Mouse (Mus musculus) telencephalon, adult 2 months (tissue): ENCODE data around the gene Igfbp2.

Experiments used
- DNase-seq: peaks from one replicate; pipeline ENCODE4 v3.0.0-alpha.2; 2011; ENCODE audit warnings: low read depth, low spot score

Gene Igfbp2

GRCm38 (mm10) chr1:72815184-72815583 lies 9.1 kb upstream of the Igfbp2 start:
- DNase-seq: no peak

- no peak for DNase-seq
These were observed 8.7 kb upstream of the Igfbp2 start for GRCm38 (mm10) chr1:72815616-72816015.

GRCm38 (mm10) chr1:72819995-72820394 lies 4.3 kb upstream of the Igfbp2 start:
- no peak for DNase-seq

- DNase-seq: no peak
These were observed 1.4 kb upstream of the Igfbp2 start for GRCm38 (mm10) chr1:72822893-72823292.

GRCm38 (mm10) chr1:72824707-72825101 lies 401 bp downstream of the Igfbp2 start:
- DNase-seq: no peak

GRCm38 (mm10) chr1:72825286-72825685 lies 983 bp downstream of the Igfbp2 start:
- no peak for DNase-seq

DNA sequence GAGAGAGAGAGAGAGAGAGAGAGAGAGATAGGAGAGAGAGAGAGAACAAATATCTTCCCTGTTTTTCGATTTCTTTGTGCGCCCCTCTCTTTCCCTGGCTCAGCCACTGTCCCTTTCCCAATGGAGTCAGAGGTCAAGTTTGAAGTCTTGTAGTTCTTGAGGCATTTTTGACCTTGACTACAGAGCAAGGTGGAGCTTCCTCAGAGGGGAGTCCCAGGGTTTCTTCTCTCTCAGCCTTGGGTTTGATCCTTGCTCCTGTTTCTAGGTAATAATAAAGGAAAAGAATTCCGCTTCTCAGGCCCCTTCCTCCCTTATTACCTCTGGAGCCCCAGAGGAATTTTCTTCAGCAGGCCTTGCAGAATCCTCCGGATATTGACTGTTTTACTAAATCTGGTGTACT lies 1.6 kb downstream of the Igfbp2 start:
- no peak for DNase-seq

DNA sequence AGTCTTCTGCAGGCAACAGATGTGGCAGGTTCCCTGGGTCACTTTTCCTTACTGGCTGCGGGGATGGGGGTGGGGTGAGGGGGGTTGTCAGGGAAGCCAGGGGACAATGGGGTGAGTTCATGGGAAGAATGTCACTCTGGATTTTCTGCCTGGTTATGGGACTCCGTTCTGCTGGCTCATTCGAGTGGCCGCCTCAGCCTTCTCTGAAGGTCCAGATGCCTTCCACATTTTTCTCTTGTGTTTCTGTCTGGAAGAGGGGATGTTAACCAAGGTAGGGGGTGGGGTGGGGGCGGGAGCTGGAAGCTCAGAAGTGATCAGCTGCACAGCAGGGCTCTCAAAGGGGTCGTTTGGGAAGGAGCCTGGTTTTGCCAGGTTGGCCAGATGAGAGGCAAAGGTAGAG lies 2.1 kb downstream of the Igfbp2 start:
- DNase-seq: no peak

GRCm38 (mm10) chr1:72826931-72827330 lies 2.6 kb downstream of the Igfbp2 start:
- no peak for DNase-seq

- DNase-seq: no peak
These were observed 3.4 kb downstream of the Igfbp2 start for GRCm38 (mm10) chr1:72827411-72828315.

- DNase-seq: no peak
These were observed 4.5 kb downstream of the Igfbp2 start for GRCm38 (mm10) chr1:72828843-72829242.

DNA sequence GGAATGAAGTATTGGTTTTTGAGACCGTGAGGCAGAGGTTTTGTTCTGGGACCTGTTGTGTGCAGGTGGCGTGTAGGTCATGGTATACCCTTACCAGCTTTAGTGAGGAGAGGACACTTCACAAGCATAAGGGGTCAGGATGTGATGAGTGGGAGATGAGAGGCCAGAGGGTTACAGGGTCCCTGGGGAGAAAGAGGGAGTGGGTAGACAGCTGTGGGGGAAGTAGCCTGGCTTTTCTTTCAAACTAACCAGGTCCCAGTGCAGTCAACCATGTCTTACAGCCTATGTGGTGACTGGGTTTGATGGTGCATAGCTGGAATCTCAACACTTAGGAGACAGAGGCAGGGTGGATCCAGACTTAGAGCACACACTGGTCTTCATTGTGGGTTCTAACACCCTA lies 6.2 kb downstream of the Igfbp2 start:
- no peak for DNase-seq

DNA sequence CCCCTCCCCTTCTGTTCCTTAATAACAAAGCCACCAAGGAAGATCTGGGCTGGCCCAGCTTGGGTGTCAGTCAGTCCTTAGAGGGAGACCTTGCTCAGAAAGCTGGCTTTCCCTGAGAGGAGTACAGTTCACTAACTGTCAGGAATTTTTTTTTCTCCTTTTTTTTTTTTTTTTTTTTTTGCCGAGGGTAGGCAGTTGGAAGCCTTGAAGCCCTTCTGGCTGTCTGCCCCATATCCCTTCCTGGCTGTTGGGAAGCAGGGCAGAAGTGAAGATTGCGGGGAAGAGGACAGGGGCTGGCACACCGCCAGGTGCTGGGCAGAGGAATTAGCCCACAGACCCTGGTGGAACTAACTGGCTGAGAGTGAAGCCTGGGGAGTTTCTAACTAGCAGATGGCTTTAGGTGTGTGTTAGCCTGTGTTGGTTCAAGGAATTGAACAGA lies 8.4 kb downstream of the Igfbp2 start:
- DNase-seq: no peak

DNA sequence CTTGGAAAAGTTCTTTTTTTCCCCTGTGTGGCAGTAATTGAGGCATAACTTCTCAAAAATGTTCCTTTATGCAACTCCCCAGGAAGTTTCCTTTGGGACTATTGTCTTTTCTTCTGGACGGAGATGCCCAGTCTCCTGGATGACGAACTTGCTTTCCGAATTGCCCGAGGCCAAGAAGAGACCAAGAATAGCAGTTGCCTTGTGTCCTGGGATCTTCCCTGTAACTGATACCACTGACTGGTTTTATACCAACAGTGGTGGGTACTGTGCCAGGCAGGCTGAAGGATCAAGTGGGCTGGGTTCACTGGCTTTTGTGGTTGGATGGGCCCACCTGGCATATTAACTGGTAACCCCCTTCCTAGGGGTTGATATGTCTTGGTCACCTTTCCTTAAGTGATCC lies 9.3 kb downstream of the Igfbp2 start:
- no peak for DNase-seq

DNA sequence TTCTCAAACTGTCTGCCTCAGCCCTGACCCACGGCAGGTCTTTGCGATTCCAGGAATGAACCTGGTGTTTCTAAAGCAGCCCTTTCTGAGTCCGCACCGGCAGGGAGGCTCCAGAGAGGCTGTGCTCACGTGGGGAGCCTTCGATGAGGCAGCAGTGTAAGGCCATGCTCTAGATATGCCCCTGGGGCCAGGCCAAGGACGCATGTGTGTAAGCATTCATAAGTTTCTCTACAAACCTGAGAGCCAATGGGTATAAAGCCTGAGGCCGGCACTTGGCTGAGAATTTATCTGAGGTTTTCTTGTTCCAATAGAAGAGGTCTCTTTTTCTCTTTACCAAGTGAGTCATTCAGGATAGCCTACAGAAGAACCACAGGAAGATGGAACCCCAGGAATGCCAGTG lies 15.1 kb downstream of the Igfbp2 start:
- DNase-seq: no peak

- no peak for DNase-seq
These were observed 15.5 kb downstream of the Igfbp2 start for GRCm38 (mm10) chr1:72839791-72840190.

- DNase-seq: no peak
These were observed 18.6 kb downstream of the Igfbp2 start for GRCm38 (mm10) chr1:72842666-72843459.

GRCm38 (mm10) chr1:72844675-72845074 lies 20.4 kb downstream of the Igfbp2 start:
- DNase-seq: no peak

GRCm38 (mm10) chr1:72847849-72848380 lies 23.6 kb downstream of the Igfbp2 start:
- no peak for DNase-seq

DNA sequence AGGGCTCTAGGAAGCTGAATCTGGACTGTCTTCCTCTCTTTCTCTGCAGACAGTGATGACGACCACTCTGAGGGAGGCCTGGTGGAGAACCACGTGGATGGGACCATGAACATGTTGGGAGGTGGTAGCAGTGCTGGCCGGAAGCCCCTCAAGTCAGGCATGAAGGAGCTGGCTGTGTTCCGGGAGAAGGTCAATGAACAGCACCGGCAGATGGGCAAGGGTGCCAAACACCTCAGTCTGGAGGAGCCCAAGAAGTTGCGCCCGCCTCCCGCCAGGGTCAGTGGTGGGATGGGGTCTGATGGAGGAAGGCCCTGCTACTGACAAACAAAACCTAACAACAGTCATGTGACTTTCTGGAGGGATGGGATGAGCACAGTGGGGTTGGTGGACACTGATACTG lies 24.7 kb downstream of the Igfbp2 start:
- DNase-seq: no peak

DNA sequence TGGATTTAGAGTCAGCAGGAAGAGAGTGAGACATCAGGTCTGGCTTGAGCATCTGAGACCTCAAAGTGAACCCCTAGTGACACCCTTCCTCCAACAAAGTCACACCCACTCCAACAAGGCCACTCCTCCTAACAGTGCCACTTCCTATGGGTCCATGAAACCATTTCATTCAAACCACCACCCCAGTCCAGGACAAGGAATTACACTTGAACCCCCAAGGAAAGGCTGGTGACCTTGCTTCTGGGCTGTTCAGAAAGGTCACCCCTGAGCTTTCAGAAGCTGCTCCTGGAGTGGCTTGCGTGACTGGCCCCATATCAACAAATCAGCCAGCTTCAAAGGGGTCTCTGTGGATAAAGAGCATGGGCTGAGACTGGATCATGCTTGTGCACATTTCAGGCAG lies 29.5 kb downstream of the Igfbp2 start:
- no peak for DNase-seq
